Mouse (Mus musculus): ENCODE data around the gene 2610044O15Rik8.

The 2610044O15Rik8 gene

DNA sequence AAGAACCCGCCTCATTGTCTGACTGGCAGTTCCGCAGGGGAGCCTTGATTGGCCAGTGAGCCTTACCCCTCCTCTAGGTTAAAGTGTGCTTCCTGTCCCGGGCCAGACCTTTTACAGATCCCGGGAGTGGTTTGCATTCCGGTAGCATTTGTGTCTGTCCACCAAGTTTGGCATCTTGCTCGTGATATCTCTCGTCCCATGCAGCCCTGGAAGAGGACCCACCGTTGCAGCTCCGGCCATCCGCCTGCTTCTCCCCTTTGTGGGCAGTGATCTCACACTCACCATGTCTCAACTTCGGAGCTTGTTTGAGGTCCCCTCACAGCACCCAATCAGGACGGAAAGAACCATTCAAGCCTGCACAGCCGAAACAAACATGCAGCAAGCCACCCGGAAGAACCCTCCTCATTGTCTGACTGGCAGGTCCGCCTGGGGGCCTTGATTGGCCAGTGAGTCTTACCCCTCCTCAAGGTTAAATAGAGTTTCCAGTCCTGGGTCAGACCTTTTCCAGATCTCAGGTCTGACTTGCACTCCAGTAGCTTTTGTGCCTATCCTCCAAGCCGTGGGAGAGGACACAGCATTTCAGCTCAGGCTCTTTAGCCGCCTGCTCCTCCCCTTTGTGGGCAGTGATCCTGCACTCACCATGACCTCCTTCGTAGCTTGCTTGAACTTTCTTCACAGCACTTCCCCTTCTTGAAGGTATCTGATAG is at the start of gene 2610044O15Rik8:
TSS of gene 2610044O15Rik8 (minus strand) at position 380 of the 707 bp plus-strand sequence.
- peak; percentile 84 for DNase-seq (ENCODE audit: low spot score)

GRCm38 (mm10) chr8:129265918-129266317 is 31.7 kb upstream of the 2610044O15Rik8 start:
- DNase-seq (ENCODE audit: low spot score), result no peak

- no peak for DNase-seq (ENCODE audit: low spot score)
Observed at GRCm38 (mm10) chr8:129264296-129264695, 30.1 kb upstream of the 2610044O15Rik8 start.

GRCm38 (mm10) chr8:129263211-129263927 is 29.2 kb upstream of the 2610044O15Rik8 start:
- peak; percentile 75 for DNase-seq (ENCODE audit: low spot score)

- DNase-seq (ENCODE audit: low spot score), result no peak
Observed at GRCm38 (mm10) chr8:129233664-129234026, 561 bp downstream of the 2610044O15Rik8 start.

All from testis, postnatal 10 days (tissue).